Mouse (Mus musculus) cortical plate, adult 2 months (tissue): ENCODE data around the gene Ccni.

ENCODE experiments used
- CTCF ChIP-seq: fragments of 200-500 bp; IDR thresholded peaks from 2 replicates; pipeline ENCODE4 v1.5.1; 2011; ENCODE audit warnings: mild to moderate bottlenecking, control low read depth, low read length; ENCODE audit not compliant: insufficient read depth; ENCODE audit errors: extremely low read depth
- POLR2A ChIP-seq: fragments of 200-500 bp; IDR thresholded peaks from 2 replicates; pipeline ENCODE4 v1.6.1; 2011; ENCODE audit warnings: mild to moderate bottlenecking, low read length, control low read depth; ENCODE audit not compliant: insufficient read depth; ENCODE audit errors: extremely low read depth

DNA sequence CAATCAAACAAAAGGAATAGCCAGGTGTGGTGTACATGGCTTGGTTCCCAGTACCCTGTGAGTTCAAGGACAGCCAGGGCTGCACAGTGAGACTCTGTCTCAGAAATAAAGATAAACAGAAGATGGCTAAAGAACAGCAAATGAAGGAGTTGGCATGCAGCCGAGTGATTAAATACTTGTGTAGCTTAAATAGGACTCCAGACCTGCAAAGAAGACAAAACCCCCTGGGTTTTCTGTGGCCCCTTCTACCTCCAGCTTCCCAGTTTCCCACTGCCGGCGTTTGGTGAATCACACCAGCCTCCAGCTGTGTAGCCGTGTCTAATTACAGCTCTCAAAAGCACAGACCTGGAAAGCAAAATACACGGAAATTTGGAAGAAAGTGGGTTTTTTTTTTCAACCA is 61.4 kb downstream of the Ccni start:
- no peak for TF ChIP-seq CTCF
- TF ChIP-seq POLR2A: no peak
